Mouse (Mus musculus): ENCODE data around the gene Slc25a25.

Slc25a25 gene

DNA sequence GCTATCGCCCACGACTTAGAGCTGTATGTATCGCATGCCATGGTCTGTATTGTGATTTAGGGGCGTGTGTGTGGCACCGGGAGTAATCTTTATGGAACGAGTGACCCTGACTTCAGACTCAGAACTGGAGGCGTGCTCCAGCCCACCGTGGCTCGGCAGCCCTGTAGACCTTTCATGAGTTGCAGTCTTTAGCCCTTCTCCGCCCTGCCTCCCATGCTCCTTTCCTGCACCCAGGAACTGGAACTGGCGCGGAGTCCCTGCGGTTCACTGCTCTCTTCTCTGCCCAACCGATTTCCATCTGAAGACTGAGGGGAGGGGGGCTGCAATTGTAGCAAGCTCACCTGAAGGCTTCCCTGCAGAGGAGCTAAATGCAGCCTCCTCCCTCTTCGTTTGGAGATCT is 54.5 kb downstream of the Slc25a25 start:
- WGBS, result under 1% methylated on average over 15 of the region's 15 CpGs

GRCm38 (mm10) chr2:32395946-32396621 is 55.2 kb downstream of the Slc25a25 start:
- under 1% methylated on average over 59 of the region's 59 CpGs for WGBS

DNA sequence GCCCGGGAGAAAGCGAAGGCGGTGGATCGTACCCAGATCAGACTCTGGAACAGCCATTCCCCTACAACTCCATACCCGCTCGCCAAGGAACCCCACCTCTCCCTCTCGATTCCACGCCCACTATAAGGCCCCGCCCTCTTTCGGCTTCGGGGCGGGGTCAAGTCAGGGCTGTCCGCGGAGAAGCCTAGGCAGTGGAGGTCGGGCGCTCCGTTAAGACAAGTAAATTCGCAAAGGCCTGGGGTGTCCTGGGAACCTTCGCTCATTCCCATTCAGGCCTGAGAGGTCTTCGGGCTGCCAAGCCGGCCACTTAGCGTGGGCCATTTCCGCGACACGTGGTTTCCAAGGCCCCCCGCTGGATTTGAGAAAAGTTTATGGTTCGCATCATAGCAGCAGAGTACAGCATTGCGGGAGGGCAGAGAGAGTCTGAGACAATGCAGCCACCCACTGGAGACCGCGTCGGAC is 55.7 kb downstream of the Slc25a25 start, which contains the start of gene Ptges2:
Gene Ptges2 (plus strand): TSS at position 413 of the 462 bp plus-strand sequence.
- WGBS, result under 1% methylated on average over 31 of the region's 31 CpGs

DNA sequence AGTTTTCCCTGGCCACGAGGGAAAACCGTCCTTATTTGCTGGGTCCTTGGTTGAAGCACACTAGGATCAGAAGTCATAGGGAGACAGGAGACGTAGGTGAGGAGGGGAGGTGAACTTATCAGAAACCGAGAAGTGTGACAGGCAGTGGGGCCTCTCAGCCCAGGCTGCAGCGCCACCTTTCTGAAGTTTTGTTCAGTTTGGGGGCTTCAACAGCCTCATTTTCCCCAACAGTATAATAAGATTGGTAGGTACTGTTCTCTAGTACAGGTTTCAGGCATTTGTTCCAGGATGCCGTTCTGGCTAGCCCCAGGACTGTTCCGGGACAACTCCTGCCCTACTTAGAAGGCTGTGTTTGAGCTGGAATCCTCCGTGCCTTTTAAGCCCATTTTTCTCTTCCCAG is 56.3 kb downstream of the Slc25a25 start:
- 2% methylated on average over 8 of the region's 8 CpGs for WGBS

GRCm38 (mm10) chr2:32392063-32392462 is 59.2 kb downstream of the Slc25a25 start:
- 90% methylated on average over 5 of the region's 5 CpGs for WGBS

GRCm38 (mm10) chr2:32390871-32391270 is 60.4 kb downstream of the Slc25a25 start:
- 85% methylated on average over 8 of the region's 8 CpGs for WGBS

- 90% methylated on average over 2 of the region's 2 CpGs for WGBS
Observed at GRCm38 (mm10) chr2:32389157-32389556, 62.1 kb downstream of the Slc25a25 start.

- WGBS, result 67% methylated on average over 5 of the region's 5 CpGs
Observed at GRCm38 (mm10) chr2:32387706-32388490, 63.3 kb downstream of the Slc25a25 start, which contains the start of gene Lcn2. Gene Lcn2 (minus strand): TSS chr2:32388252.

DNA sequence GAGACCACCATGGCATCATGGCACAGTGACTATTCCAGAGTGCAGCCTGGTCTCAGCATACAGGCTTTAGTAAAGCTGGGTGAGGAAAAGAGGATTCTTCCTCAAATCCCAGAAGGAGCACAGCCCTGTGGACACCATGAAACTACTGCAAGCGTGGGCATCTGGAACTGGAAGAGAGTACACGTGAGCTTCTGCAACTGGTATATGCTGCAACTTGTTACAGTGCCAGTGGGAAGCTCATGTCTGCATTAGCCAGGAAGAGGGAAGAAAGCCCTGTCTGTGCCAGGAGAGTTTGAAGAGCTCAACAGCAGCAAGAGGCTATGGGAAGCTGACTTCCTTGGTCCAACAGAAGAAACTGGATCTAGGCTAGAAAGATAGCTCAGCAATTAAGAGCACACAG is 68.6 kb downstream of the Slc25a25 start:
- 52% methylated on average over 2 of the region's 2 CpGs for WGBS

- 1% methylated on average over 46 of the region's 47 CpGs for WGBS
Observed at GRCm38 (mm10) chr2:32381775-32382223, 69.4 kb downstream of the Slc25a25 start, which contains the start of gene 1110008P14Rik. Gene 1110008P14Rik (minus strand): TSS chr2:32381938.

- WGBS, result 1% methylated on average over 27 of the region's 27 CpGs
Observed at GRCm38 (mm10) chr2:32381141-32381774, 70.0 kb downstream of the Slc25a25 start.

GRCm38 (mm10) chr2:32380001-32380500 is 71.2 kb downstream of the Slc25a25 start:
- WGBS, result 45% methylated on average over 7 of the region's 7 CpGs

DNA sequence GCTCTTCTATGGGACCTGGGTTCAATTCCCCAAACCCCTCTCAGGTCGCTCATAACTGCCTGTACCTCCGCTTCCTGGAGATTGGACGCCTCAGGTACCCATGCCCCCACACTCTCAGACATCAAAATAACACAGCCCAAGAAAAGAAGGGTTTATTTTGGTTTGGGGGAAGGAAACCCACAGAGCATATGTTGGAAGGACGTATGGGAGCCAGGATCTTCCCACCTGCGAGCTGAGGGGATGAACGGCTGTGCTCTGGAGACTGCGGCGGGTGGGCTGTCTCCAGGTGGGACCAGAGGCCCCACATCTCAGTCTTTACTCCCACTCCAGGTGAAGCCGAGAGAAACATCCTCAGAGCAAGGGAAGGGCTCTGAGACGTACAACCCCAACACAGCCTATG is 74.3 kb downstream of the Slc25a25 start:
- 57% methylated on average over 10 of the region's 10 CpGs for WGBS

GRCm38 (mm10) chr2:32375317-32375940 is 75.8 kb downstream of the Slc25a25 start:
- WGBS, result 58% methylated on average over 13 of the region's 13 CpGs

DNA sequence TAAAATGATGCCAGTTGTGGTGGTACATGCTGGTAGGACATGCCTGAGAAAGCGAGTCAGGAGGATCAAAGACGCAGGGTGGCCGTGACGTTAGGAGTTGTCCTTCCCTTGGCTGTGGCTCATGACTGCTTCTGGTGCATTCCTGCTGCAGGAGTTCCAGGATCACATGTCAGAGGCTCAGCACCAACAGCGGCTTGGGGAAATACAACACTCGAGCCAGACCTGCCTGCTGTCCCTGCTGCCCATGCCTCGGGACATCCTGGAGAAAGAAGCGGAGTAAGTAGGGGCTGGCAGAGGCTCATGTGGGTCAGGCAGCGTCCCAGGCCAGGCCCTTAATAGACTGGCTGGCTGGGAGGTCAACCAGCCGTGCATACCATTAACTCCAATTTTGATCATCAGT is 77.1 kb downstream of the Slc25a25 start:
- 78% methylated on average over 10 of the region's 10 CpGs for WGBS

GRCm38 (mm10) chr2:32367315-32367714 is 83.9 kb downstream of the Slc25a25 start:
- WGBS, result 92% methylated on average over 5 of the region's 5 CpGs
